Mouse (Mus musculus) fibroblast of lung, adult 2 months (primary cell): ENCODE results near the gene Mblac1.
"Not testable (repeated sequence)": the region's sequence is repeated elsewhere in the genome, so short reads cannot be mapped to it uniquely, and the experiment has no call there.

Source experiments
- DNase-seq: peaks from one replicate; pipeline ENCODE4 v3.0.0-alpha.2; 2011; ENCODE audit warnings: low read depth

Mblac1 gene

DNA sequence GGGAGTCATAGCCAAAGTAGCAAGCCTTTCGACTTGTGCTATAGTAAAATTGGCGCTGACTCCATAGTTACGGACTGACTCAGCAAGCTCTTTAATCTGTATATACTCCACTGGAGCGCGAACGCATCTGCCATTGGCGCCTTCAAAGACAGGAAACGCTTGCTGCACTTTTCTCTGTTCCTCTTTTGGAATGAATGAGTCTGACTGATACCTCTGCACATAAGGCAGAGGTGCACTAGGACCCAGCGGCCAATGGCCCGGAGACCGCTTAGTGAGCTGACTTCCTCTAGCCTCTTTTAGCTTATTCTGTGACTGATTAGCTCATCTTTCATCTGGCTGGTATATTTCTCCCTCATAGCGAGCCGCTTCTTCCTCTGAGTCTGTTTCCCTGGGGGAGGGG, 22.5 kb downstream of the Mblac1 start:
- not testable (repeated sequence) for DNase-seq

DNA sequence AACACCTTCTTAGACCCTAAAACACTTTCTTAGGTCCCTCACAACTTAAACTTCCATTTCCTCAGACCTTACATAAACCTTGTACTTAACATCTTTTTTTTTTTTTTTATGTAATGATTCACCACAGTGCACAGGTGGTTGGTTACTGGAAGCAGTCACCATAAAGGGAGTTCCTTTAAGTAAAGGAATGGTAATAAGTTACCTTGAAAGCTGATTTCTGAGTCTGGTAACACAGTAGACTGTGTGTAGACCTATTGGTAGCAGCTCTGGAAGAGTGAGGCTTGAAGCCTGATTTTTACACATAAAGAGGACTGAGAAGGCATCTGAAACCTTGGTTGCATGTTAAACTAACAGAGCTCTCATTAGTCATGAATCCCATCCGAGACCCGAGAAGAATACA, 25.8 kb downstream of the Mblac1 start:
- DNase-seq = no peak

DNA sequence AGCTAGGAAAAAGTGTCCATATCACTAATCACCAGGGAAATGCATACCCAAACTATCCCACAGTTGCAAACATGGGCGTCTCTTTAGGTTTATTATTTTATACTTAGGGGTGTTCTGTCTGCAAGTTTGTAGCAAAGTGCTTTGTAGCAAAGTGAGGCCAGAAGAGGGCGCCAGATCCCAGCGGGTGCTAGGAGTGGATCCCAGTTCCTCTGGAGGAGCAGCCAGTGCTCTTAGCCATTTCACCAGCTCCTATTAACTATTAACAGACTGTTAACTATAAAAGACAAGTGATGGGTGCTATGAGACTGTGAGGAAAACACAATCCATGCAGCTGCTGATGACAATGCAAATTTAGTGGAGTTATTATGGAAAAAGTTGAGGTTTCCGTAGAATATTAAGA, 28.0 kb downstream of the Mblac1 start:
- peak; percentile 33 for DNase-seq

DNA sequence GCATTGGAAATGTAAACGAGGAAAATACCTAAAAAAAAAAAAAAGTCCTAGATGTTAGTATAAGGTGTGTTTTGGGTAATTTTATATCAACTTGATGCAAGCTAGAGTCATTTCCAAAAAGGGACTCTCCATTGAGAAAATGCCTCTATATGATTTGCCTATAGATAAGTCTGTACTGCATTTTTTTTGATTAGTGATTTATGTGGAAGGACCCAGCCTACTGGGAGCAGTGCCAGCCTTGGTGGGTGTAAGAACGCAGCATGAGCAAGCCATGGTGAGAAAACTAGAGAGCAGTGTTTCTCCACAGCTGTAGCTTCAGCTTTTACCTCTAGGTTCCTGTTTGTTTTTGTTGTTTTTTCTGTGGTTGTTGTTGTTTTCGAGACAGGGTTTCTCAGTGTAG, 29.2 kb downstream of the Mblac1 start:
- DNase-seq = no peak

DNA sequence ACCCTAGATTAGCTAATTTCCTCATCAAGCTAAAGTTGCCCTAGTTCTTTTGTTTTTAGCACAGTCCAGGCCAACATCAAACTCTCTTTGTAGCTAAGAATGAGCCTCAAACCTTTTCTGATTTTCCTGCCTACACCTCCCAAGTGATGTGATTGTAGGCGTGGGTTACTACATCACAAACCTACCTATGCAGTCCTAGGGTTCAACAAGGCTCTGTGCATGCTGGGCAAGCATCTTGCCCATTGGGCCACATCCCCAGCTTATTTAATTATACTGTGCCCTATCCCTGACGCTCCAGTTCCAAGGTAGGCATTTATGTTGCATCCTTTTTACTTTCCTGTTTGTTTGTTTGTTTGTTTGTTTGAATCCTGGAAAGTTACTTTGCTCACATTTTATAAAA, 31.6 kb downstream of the Mblac1 start, which contains the start of gene Nxpe5:
Nxpe5 (plus strand) TSS at position 199 of the 400 bp plus-strand sequence.
- DNase-seq = no peak

DNA sequence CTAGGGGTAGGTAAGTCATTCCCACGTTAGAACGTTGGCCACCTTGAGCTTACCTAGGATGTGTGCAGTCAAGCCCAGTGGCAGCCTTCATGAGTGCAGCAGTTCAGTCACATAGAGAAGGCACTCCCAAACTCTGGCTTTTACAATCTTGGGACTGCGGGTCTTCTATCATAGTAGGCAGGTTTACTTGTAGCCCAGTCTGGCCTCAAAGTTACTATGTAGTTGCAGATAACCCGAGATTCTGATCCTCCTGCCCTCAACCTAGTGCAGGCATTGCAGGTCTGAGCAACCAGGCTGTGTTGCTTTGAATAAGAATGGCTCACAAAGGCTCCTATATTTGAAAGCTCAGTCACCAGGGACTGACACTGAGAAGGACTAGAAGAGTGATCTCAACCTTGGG, 32.4 kb downstream of the Mblac1 start:
- DNase-seq = no peak

DNA sequence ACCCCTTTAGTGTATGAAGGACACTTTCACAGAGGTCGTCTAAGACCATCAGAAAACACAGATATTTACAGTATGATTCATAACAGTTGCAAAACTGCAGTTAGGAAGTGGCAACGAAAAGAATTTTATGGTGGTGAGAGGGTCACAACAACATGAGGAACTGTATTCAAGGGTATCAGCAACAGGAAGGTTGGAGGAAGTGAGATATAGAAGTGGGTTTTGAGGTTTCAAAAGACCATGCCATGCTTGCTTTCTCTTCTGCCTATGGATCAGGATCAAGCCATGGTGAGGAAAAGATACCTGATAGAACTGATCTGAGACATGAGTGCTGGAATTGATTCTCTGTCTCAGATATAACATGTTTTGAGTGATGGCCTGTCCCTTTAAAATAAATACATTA, 33.3 kb downstream of the Mblac1 start:
- DNase-seq = no peak

DNA sequence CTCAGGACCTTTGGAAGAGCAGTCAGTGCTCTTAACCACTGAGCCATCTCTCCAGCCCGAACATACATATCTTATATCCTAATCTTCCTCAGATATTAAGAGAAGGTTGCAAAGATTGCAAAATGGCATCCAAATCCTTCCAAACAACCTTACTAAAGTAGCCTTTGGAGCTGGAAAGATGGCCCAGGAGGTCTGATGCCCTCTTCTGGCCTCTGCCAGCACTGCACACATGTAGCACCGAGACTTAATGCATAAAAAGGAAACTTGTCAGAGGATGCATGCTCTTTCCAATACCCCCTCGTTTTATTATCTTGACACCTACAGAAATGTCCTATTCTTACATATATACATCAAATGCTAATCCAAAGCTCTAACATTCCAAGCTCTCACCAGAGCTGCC, 33.9 kb downstream of the Mblac1 start:
- DNase-seq = no peak

DNA sequence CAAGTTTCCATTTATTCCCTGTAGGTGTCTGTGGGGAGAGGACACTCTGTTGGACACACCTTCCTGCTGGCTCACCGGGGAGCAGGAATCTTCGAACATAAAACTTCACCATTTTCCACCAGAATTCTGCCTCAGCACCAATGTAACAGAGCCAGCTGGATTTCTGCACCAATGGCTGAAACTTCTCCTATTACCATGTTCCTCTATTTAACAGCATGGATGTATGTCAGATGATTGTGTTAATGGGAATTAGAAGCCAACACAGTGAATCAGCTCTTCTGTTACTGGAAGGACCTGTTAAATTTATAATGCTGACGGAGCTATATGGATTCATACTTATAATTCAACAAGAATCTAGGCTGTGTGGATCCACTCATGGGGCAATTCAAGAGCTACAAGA, 35.4 kb downstream of the Mblac1 start:
- DNase-seq = no peak

DNA sequence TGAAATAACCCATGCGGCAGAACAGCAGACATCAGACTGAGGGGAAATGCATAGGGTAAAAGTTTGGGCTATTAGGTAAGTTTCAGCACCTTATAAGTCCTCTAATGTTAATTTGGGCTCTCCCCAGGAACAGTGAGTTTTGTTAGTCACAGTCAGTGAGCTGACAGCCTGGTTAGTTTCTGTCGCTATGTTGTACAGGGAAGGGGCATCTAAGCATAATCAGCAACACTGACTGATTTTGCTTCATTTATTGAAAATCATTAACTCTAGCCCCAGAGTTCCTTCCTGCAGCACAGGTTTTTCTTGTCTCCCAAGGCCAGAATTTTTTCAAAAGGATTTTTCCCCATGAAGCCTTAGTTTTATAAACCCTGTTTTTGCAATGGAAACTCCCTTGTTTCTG, 39.7 kb downstream of the Mblac1 start:
- DNase-seq = no peak

DNA sequence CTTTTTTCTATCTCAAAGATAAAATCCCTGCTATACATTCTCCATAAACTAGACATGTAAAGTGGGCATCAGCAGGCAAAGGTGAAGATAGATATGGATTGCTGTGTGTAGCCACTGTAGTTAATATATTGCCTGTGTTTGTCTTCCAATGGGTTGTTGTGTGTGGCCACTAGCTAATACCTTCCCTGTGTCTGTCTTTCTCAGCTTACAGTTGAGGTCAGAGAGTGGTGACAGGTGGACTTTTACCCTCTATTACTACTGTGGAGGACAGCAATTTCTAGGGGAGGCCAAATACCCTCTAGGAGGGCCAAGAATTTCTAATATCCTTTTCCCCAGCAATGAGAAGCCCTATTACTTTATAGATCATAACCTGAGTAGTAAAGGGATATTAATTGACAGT, 40.1 kb downstream of the Mblac1 start:
- no peak for DNase-seq

DNA sequence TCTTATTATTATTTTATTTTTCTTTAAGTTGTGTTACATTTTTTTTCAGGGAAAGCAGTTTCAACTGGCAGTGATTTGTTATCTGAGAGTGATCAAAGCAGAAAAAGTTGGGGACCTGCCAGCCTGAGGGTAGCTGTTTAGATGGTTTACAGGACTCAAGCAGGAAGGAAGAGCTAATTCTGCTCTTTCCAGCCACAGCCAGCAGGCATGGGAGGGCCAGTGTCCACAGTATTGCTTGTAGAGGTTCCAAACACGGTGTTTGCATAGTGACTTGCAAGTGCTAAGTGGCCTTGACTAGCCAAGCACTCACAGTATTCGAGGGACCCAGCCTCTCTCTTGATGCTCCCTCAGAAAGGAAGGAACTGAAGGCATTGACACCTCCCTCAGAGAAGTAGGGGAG, 47.4 kb downstream of the Mblac1 start:
- no peak for DNase-seq
